In genomic region chr8:11423091-11423490, GRCm38 (mm10) we compare ENCODE assay signal across 15 mouse cellular contexts. TPM values are rescaled to one million over a fixed set of nuclear protein-coding genes. Genes with fewer than 3 reads are reported as not detected.
DNase-seq lines count a peak whose midpoint lies in the region; ATAC-seq and TF ChIP-seq lines count a peak whose summit lies in the region.
"Had no signal": no experiment of that assay in that cellular context is flagged by ENCODE, and none has a peak within 500 bp of the region (broad histone marks: within the 10 kb centered on the region; RNA-seq: fewer than 3 reads in every experiment).

No protein-coding gene starts in this region.

- no peaks in the 10 kb centered on the region for H3K4me1 ChIP-seq in intestine, postnatal 0 days (replicated peaks; ENCODE audit: control insufficient read depth, insufficient read depth, low read length)
- no peaks in the 10 kb centered on the region for H3K4me1 ChIP-seq in intestine, embryonic 16.5 days (ENCODE audit: control insufficient read depth, insufficient read depth, low read length)
- H3K4me1 ChIP-seq in stomach, postnatal 0 days (replicated peaks; ENCODE audit: control insufficient read depth, insufficient read depth), result no peaks in the 10 kb centered on the region
- H3K4me1 ChIP-seq: limb, embryonic 12.5 days had no signal

- H3K36me3 ChIP-seq in intestine, postnatal 0 days (ENCODE audit: control insufficient read depth, insufficient read depth), result peaks cover 23% of the 10 kb centered on the region; the same call in 1 of the 2 replicates
- H3K36me3 ChIP-seq in intestine, embryonic 16.5 days (ENCODE audit: control insufficient read depth, insufficient read depth, low read length), result peaks cover 4% of the 10 kb centered on the region
- peaks cover 6% of the 10 kb centered on the region; the same call in 1 of the 2 replicates for H3K36me3 ChIP-seq in stomach, postnatal 0 days (ENCODE audit: control insufficient read depth, insufficient read depth, low read length)
- H3K36me3 ChIP-seq: G1E; hindbrain, embryonic 13.5 days had no signal

- 72% methylated on average over 7 of the region's 7 CpGs for WGBS in intestine, postnatal 0 days
- 70% methylated on average over 7 of the region's 7 CpGs for WGBS in intestine, embryonic 16.5 days
- 70% methylated on average over 7 of the region's 7 CpGs for WGBS in stomach, postnatal 0 days

- TF ChIP-seq EP300 in stomach, postnatal 0 days (optimal IDR thresholded peaks at IDR 0.05), result no peak

- ATAC-seq in intestine, postnatal 0 days, result no peak
- ATAC-seq in intestine, embryonic 16.5 days, result no peak
- no peak for ATAC-seq in stomach, postnatal 0 days (ENCODE audit: low FRiP score, low TSS enrichment)

- peak; percentile 19 for DNase-seq in lung, postnatal 36 days
- no peak for DNase-seq in lung, adult 18-20 months
- peak; percentile 18 for DNase-seq in R1 (ENCODE audit: low read depth, low spot score)
- no peak for DNase-seq in stomach, postnatal 0 days (ENCODE audit: low spot score)
- DNase-seq in ovary, postnatal 10 days (ENCODE audit: low spot score), result no peak
- DNase-seq: cerebellum, adult 9-11 months; kidney, adult 9 months; thymus, postnatal 36 days had no signal

- H3K9me3 ChIP-seq in intestine, postnatal 0 days (ENCODE audit: control insufficient read depth), result no peaks in the 10 kb centered on the region
- no peaks in the 10 kb centered on the region for H3K9me3 ChIP-seq in intestine, embryonic 16.5 days (ENCODE audit: control insufficient read depth, low read length)
- no peaks in the 10 kb centered on the region for H3K9me3 ChIP-seq in stomach, postnatal 0 days (ENCODE audit: control insufficient read depth, low read length)
- H3K9me3 ChIP-seq: embryonic facial prominence, embryonic 12.5 days; G1E; hindbrain, embryonic 13.5 days; limb, embryonic 12.5 days had no signal

- peak; percentile 73 for TF ChIP-seq CTCF in intestine, postnatal 0 days (IDR thresholded peaks at IDR 0.05; ENCODE audit: low read depth)
- TF ChIP-seq CTCF in stomach, postnatal 0 days (IDR thresholded peaks at IDR 0.05; ENCODE audit: low read depth), result peak; percentile 70

- no peak overlapping the region for H3K9ac ChIP-seq in intestine, postnatal 0 days (ENCODE audit: low read depth, low read length)
- no peak overlapping the region for H3K9ac ChIP-seq in intestine, embryonic 16.5 days (ENCODE audit: low read depth, low read length)
- no peak overlapping the region for H3K9ac ChIP-seq in stomach, postnatal 0 days (ENCODE audit: low read length)
- H3K9ac ChIP-seq: embryonic facial prominence, embryonic 12.5 days; hindbrain, embryonic 13.5 days; limb, embryonic 12.5 days had no signal

- H3K27me3 ChIP-seq in intestine, postnatal 0 days (replicated peaks; ENCODE audit: control insufficient read depth, insufficient read depth, low read length), result no peaks in the 10 kb centered on the region
- H3K27me3 ChIP-seq in intestine, embryonic 16.5 days (replicated peaks; ENCODE audit: control insufficient read depth, insufficient read depth, low read length), result no peaks in the 10 kb centered on the region
- H3K27me3 ChIP-seq in stomach, postnatal 0 days (ENCODE audit: control insufficient read depth, insufficient read depth, low read length), result no peaks in the 10 kb centered on the region
- H3K27me3 ChIP-seq: embryonic facial prominence, embryonic 12.5 days; hindbrain, embryonic 13.5 days; limb, embryonic 12.5 days had no signal

- H3K4me3 ChIP-seq in intestine, postnatal 0 days (ENCODE audit: low read depth, low read length), result no peak overlapping the region
- no peak overlapping the region for H3K4me3 ChIP-seq in intestine, embryonic 16.5 days (ENCODE audit: low read length)
- no peak overlapping the region for H3K4me3 ChIP-seq in stomach, postnatal 0 days (ENCODE audit: low read depth, low read length)
- H3K4me3 ChIP-seq: embryonic facial prominence, embryonic 12.5 days; hindbrain, embryonic 13.5 days; limb, embryonic 12.5 days had no signal

- no peak overlapping the region for H3K4me2 ChIP-seq in intestine, postnatal 0 days (replicated peaks; ENCODE audit: low read depth)
- H3K4me2 ChIP-seq in intestine, embryonic 16.5 days (ENCODE audit: low read depth, low read length), result no peak overlapping the region
- no peak overlapping the region for H3K4me2 ChIP-seq in stomach, postnatal 0 days (replicated peaks; ENCODE audit: low read depth)
- H3K4me2 ChIP-seq: embryonic facial prominence, embryonic 12.5 days; heart, embryonic 11.5 days; hindbrain, embryonic 13.5 days; limb, embryonic 12.5 days had no signal

- no peak overlapping the region for H3K27ac ChIP-seq in intestine, postnatal 0 days (ENCODE audit: low read depth, low read length)
- H3K27ac ChIP-seq in intestine, embryonic 16.5 days (ENCODE audit: low read length), result no peak overlapping the region
- H3K27ac ChIP-seq in stomach, postnatal 0 days (replicated peaks), result no peak overlapping the region
- H3K27ac ChIP-seq: embryonic facial prominence, embryonic 12.5 days; hindbrain, embryonic 13.5 days; limb, embryonic 12.5 days had no signal

RNA-seq across cellular contexts. Expression of gene Rab20, which starts 55.4 kb away (rescaled TPM):
- 42.4 and 43.5 TPM in 2 replicates for polyA plus RNA-seq in intestine, postnatal 0 days (2015; fragmentation: Nextera tagmentation; extraction: Ambion mirVana)
- polyA plus RNA-seq in intestine, embryonic 16.5 days (2015; fragmentation: Nextera tagmentation; extraction: Ambion mirVana), result 25.5 and 27.6 TPM in 2 replicates
- polyA plus RNA-seq in stomach, postnatal 0 days (2015; fragmentation: Nextera tagmentation; extraction: Ambion mirVana), result 9.6 and 9.9 TPM in 2 replicates
- polyA plus RNA-seq: G1E had no signal

Comparison
In these comparisons a context has a peak if more than half of its experiments do, and no peak if none do; other contexts are left out.
1. DNase-seq: peak in lung, postnatal 36 days (single experiment) and R1 (single experiment); none in lung, adult 18-20 months (0 of 2), stomach, postnatal 0 days (single experiment) and ovary, postnatal 10 days (single experiment).